ENCODE assay signal across 8 mouse cellular contexts in genomic region chr7:143294690-143295355, GRCm38 (mm10).
DNase-seq lines count a peak whose midpoint lies in the region; ATAC-seq and TF ChIP-seq lines count a peak whose summit lies in the region.

No protein-coding gene starts in this region.

- peak overlapping the region; percentile 62 for H3K4me3 ChIP-seq in liver, adult 2 months (ENCODE audit: insufficient read depth, low read depth, low read length)
- H3K4me3 ChIP-seq in cortical plate, adult 2 months (ENCODE audit: insufficient read depth, low read length), result peak overlapping the region; percentile 95
- peak overlapping the region; percentile 53 for H3K4me3 ChIP-seq in hindbrain, embryonic 14.5 days (replicated peaks; ENCODE audit: low read length)
- H3K4me3 ChIP-seq in midbrain, postnatal 0 days (ENCODE audit: low read depth, low read length), result peak overlapping the region; percentile 50

- peak overlapping the region; percentile 69 for H3K9ac ChIP-seq in liver, adult 2 months (ENCODE audit: low read depth, low read length)
- H3K9ac ChIP-seq in hindbrain, embryonic 14.5 days, result peak overlapping the region; percentile 67
- H3K9ac ChIP-seq in midbrain, postnatal 0 days (replicated peaks; ENCODE audit: low read length, poor library complexity, severe bottlenecking), result peak overlapping the region; percentile 66

- H3K36me3 ChIP-seq in liver, adult 2 months (ENCODE audit: control insufficient read depth, insufficient read depth, low read length), result no peaks in the 10 kb centered on the region
- H3K36me3 ChIP-seq in hindbrain, embryonic 14.5 days (replicated peaks; ENCODE audit: control insufficient read depth, insufficient read depth), result no peaks in the 10 kb centered on the region
- H3K36me3 ChIP-seq in midbrain, postnatal 0 days (ENCODE audit: insufficient read depth, low read length), result no peaks in the 10 kb centered on the region

- TF ChIP-seq CTCF in liver, adult 2 months (IDR thresholded peaks at IDR 0.05; ENCODE audit: low read depth, low read length), result no peak
- TF ChIP-seq CTCF in cortical plate, adult 2 months (IDR thresholded peaks at IDR 0.05; ENCODE audit: extremely low read depth, insufficient read depth, low read length), result no peak
- no peak for TF ChIP-seq CTCF in midbrain, postnatal 0 days (IDR thresholded peaks at IDR 0.05)

- H3K27me3 ChIP-seq in liver, adult 2 months (ENCODE audit: control insufficient read depth, insufficient read depth, low read length), result no peaks in the 10 kb centered on the region
- no peaks in the 10 kb centered on the region for H3K27me3 ChIP-seq in hindbrain, embryonic 14.5 days (ENCODE audit: control insufficient read depth, insufficient read depth, low read length)
- H3K27me3 ChIP-seq in midbrain, postnatal 0 days (ENCODE audit: insufficient read depth, low read length), result no peaks in the 10 kb centered on the region

- H3K27ac ChIP-seq in liver, adult 2 months (replicated peaks; ENCODE audit: insufficient read depth, low read depth, low read length), result peak overlapping the region; percentile 55; the same call in 1 of the 2 replicates
- H3K27ac ChIP-seq in cortical plate, adult 2 months (ENCODE audit: insufficient read depth, low read length), result no peak overlapping the region
- H3K27ac ChIP-seq in hindbrain, embryonic 14.5 days, result peak overlapping the region; percentile 82; the same call in 1 of the 2 replicates
- H3K27ac ChIP-seq in midbrain, postnatal 0 days (ENCODE audit: low read depth, low read length), result peak overlapping the region; percentile 80

- peaks cover 15% of the 10 kb centered on the region; the same call in 1 of the 2 replicates for H3K79me2 ChIP-seq in liver, adult 2 months (ENCODE audit: control insufficient read depth, insufficient read depth, low read length)

- TF ChIP-seq POLR2A in liver, adult 2 months (IDR thresholded peaks at IDR 0.05; ENCODE audit: extremely low read depth, insufficient read depth, low read length), result no peak
- TF ChIP-seq POLR2A in cortical plate, adult 2 months (IDR thresholded peaks at IDR 0.05; ENCODE audit: extremely low read depth, insufficient read depth, low read length), result no peak

- 0 out of 2 replicates have a peak, but pooled peaks cover 14% of the 10 kb centered on the region for H3K9me3 ChIP-seq in hindbrain, embryonic 14.5 days (ENCODE audit: control insufficient read depth, low read length)
- H3K9me3 ChIP-seq in midbrain, postnatal 0 days (ENCODE audit: low read length), result 0 out of 2 replicates have a peak, but pooled peaks cover 6% of the 10 kb centered on the region

- 48% methylated on average over 20 of the region's 20 CpGs for WGBS in liver, adult 2 months
- WGBS in hindbrain, embryonic 14.5 days, result 48% methylated on average over 20 of the region's 20 CpGs
- WGBS in midbrain, postnatal 0 days, result 47% methylated on average over 20 of the region's 20 CpGs

- DNase-seq in liver, adult 2 months (ENCODE audit: extremely low read depth, low read depth, low spot score), result peak; percentile 33
- DNase-seq in liver, result no peak
- no peak for DNase-seq in hindbrain, embryonic 14.5 days (ENCODE audit: low spot score)
- no peak for DNase-seq in midbrain, postnatal 0 days (ENCODE audit: low spot score)
- DNase-seq in adrenal gland, postnatal 4 days (ENCODE audit: low spot score in 2 of 2), result no peak
- no peak for DNase-seq in gastrocnemius, postnatal 4 days (ENCODE audit: low spot score in 2 of 2)
- no peak for DNase-seq in ovary, postnatal 36 days (ENCODE audit: low spot score)

- ATAC-seq in hindbrain, embryonic 14.5 days (ENCODE audit: low FRiP score), result no peak
- no peak for ATAC-seq in midbrain, postnatal 0 days (ENCODE audit: low FRiP score)

- 0 out of 2 replicates have a peak, but pooled peaks cover 3% of the 10 kb centered on the region for H3K4me1 ChIP-seq in liver, adult 2 months (ENCODE audit: control insufficient read depth, insufficient read depth, low read length)
- H3K4me1 ChIP-seq in cortical plate, adult 2 months (ENCODE audit: control insufficient read depth, insufficient read depth, low read length), result peaks cover 2% of the 10 kb centered on the region; the same call in 1 of the 2 replicates
- H3K4me1 ChIP-seq in hindbrain, embryonic 14.5 days (replicated peaks; ENCODE audit: control insufficient read depth, insufficient read depth, low read length), result peaks cover 24% of the 10 kb centered on the region
- 0 out of 2 replicates have a peak, but pooled peaks cover 2% of the 10 kb centered on the region for H3K4me1 ChIP-seq in midbrain, postnatal 0 days (ENCODE audit: insufficient read depth, low read length)

- H3K4me2 ChIP-seq in hindbrain, embryonic 14.5 days (replicated peaks), result peak overlapping the region; percentile 66
- peak overlapping the region; percentile 52 for H3K4me2 ChIP-seq in midbrain, postnatal 0 days (ENCODE audit: low read depth, low read length, poor library complexity, severe bottlenecking)
